Mouse (Mus musculus): ENCODE results near the gene Zfp790.

The Zfp790 gene

GRCm38 (mm10) chr7:29815910-29816429, at the start of gene Zfp790:
Gene Zfp790, plus strand, starts transcription at chr7:29816114.
- peak; percentile 86 for DNase-seq

GRCm38 (mm10) chr7:29767058-29767686, 48.7 kb upstream of the Zfp790 start:
- peak; percentile 88 for DNase-seq

GRCm38 (mm10) chr7:29768090-29768900, 47.6 kb upstream of the Zfp790 start, which contains the start of gene Zfp84:
Gene Zfp84, plus strand, starts transcription at chr7:29768552.
- peak; percentile 92 for DNase-seq

GRCm38 (mm10) chr7:29768980-29769379, 46.9 kb upstream of the Zfp790 start:
- no peak for DNase-seq

GRCm38 (mm10) chr7:29773503-29773902, 42.4 kb upstream of the Zfp790 start:
- no peak for DNase-seq

- no peak for DNase-seq
Measured at GRCm38 (mm10) chr7:29774371-29774770, 41.5 kb upstream of the Zfp790 start.

- no peak for DNase-seq
Measured at GRCm38 (mm10) chr7:29776568-29776967, 39.3 kb upstream of the Zfp790 start.

- no peak for DNase-seq
Measured at GRCm38 (mm10) chr7:29777372-29777771, 38.5 kb upstream of the Zfp790 start.

GRCm38 (mm10) chr7:29783871-29784551, 31.9 kb upstream of the Zfp790 start, which contains the start of gene Zfp30:
Gene Zfp30, plus strand, starts transcription at chr7:29783998.
- DNase-seq = peak; percentile 85

GRCm38 (mm10) chr7:29785023-29785422, 30.9 kb upstream of the Zfp790 start:
- no peak for DNase-seq

GRCm38 (mm10) chr7:29785888-29786287, 30.0 kb upstream of the Zfp790 start:
- DNase-seq = no peak

GRCm38 (mm10) chr7:29792906-29793305, 23.0 kb upstream of the Zfp790 start:
- no peak for DNase-seq

GRCm38 (mm10) chr7:29807046-29807445, 8.9 kb upstream of the Zfp790 start:
- no peak for DNase-seq

- no peak for DNase-seq
Measured at GRCm38 (mm10) chr7:29812244-29812643, 3.7 kb upstream of the Zfp790 start.

GRCm38 (mm10) chr7:29814381-29814780, 1.5 kb upstream of the Zfp790 start:
- DNase-seq = no peak

- DNase-seq = no peak
Measured at GRCm38 (mm10) chr7:29815061-29815784, 691 bp upstream of the Zfp790 start.

GRCm38 (mm10) chr7:29818619-29819254, 2.8 kb downstream of the Zfp790 start:
- peak; percentile 80 for DNase-seq

- DNase-seq = peak; percentile 59
Measured at GRCm38 (mm10) chr7:29828001-29828400, 12.1 kb downstream of the Zfp790 start.

GRCm38 (mm10) chr7:29829804-29830203, 13.9 kb downstream of the Zfp790 start:
- no peak for DNase-seq

GRCm38 (mm10) chr7:29836816-29837215, 20.9 kb downstream of the Zfp790 start:
- no peak for DNase-seq

GRCm38 (mm10) chr7:29839256-29839655, 23.3 kb downstream of the Zfp790 start:
- DNase-seq = no peak

GRCm38 (mm10) chr7:29842105-29842504, 26.2 kb downstream of the Zfp790 start:
- peak; percentile 25 for DNase-seq

All from kidney, adult 18-20 months (tissue).